Mouse (Mus musculus) liver, embryonic 11.5 days (tissue): Measurements from ENCODE around the gene Zbp1. TPM values are rescaled to one million over a fixed set of nuclear protein-coding genes. Genes with fewer than 3 reads are reported as not detected.

ENCODE experiments used
- ATAC-seq: fragments of 200-750 bp; cut with Nextera tagmentation; replicated peaks from 2 replicates; pipeline ENCODE4 v1.8.0; 2017; ENCODE audit warnings: moderate number of reproducible peaks, mild to moderate bottlenecking, moderate TSS enrichment, moderate library complexity; ENCODE audit not compliant: low FRiP score
- DNase-seq: peaks from one replicate; pipeline ENCODE4 v3.0.0-alpha.2; 2017; ENCODE audit warnings: low spot score
- H3K27ac ChIP-seq: fragments of 300-500 bp; sonication (generic); 2 replicates; pipeline ENCODE4 v1.5.1; 2014; ENCODE audit warnings: mild to moderate bottlenecking, low read depth, low read length, control low read depth
- H3K27me3 ChIP-seq: fragments of 300-500 bp; sonication (generic); replicated peaks from 2 replicates; pipeline ENCODE4 v1.6.1; 2014; ENCODE audit warnings: low read length, mixed read lengths; ENCODE audit not compliant: control insufficient read depth, insufficient read depth
- H3K36me3 ChIP-seq: fragments of 300-500 bp; sonication (generic); 2 replicates; pipeline ENCODE4 v1.6.1; 2014; ENCODE audit warnings: mild to moderate bottlenecking, low read length, moderate library complexity, mixed read lengths; ENCODE audit not compliant: control insufficient read depth, insufficient read depth
- H3K4me1 ChIP-seq: fragments of 300-500 bp; sonication (generic); replicated peaks from 2 replicates; pipeline ENCODE4 v1.6.1; 2014; ENCODE audit warnings: low read length, mixed read lengths; ENCODE audit not compliant: control insufficient read depth, insufficient read depth
- H3K4me2 ChIP-seq: fragments of 300-500 bp; sonication (generic); 2 replicates; pipeline ENCODE4 v1.6.1; 2014; ENCODE audit warnings: mild to moderate bottlenecking, control low read depth, moderate library complexity
- H3K4me3 ChIP-seq: fragments of 300-500 bp; sonication (generic); 2 replicates; pipeline ENCODE4 v1.5.1; 2014; ENCODE audit warnings: low read depth, low read length, control low read depth
- H3K9ac ChIP-seq: fragments of 300-500 bp; sonication (generic); 2 replicates; pipeline ENCODE4 v1.6.1; 2014; ENCODE audit warnings: low read depth, low read length, control low read depth
- H3K9me3 ChIP-seq: fragments of 300-500 bp; sonication (generic); 2 replicates; pipeline ENCODE4 v1.6.1; 2016; ENCODE audit warnings: low read length, inconsistent platforms, mixed read lengths; ENCODE audit not compliant: control insufficient read depth
- WGBS: fragments of 180-500 bp; shearing (Covaris S2); extraction: QIAGEN DNeasy Blood & Tissue Kit; methylation state at CpG from one replicate; pipeline ENCODE4 v1.1.7; 2014; 5-methylcytosine and 5-hydroxymethylcytosine counted together
- polyA plus RNA-seq: library from polyadenylated mRNA; unstranded; fragments of >200 nt; fragmentation: Nextera tagmentation; extraction: Ambion mirVana; gene quantifications from 2 replicates; pipeline ENCODE4 v1.2.1, GENCODE M21; 2014

The Zbp1 gene
- polyA plus RNA-seq, 1 experiment from 2014 or later, result not detected

- DNase-seq (peak; percentile 24), ATAC-seq (no peak)
- no peak overlapping the region for H3K4me3 ChIP-seq
Observed at GRCm38 (mm10) chr2:173216840-173217239, 1.9 kb downstream of the Zbp1 start.

GRCm38 (mm10) chr2:173212227-173212626, 6.5 kb downstream of the Zbp1 start:
- Histone ChIP-seq H3K4me2 (no peak overlapping the region), H3K36me3 (no peaks in the 10 kb centered on the region), H3K27ac (no peak overlapping the region), H3K9me3 (no peaks in the 10 kb centered on the region), H3K4me1 (no peaks in the 10 kb centered on the region), H3K9ac (no peak overlapping the region), H3K4me3 (no peak overlapping the region), H3K27me3 (0 out of 2 replicates have a peak, but pooled peaks cover 2% of the 10 kb centered on the region)
- DNase-seq (peak; percentile 17), ATAC-seq (no peak)
- 64% methylated on average over 4 of the region's 4 CpGs for WGBS

More at GRCm38 (mm10) chr2:173216840-173217239, 1.9 kb downstream of the Zbp1 start:
- H3K9me3 ChIP-seq, result no peaks in the 10 kb centered on the region
- H3K27ac ChIP-seq, result no peak overlapping the region
- no peak overlapping the region for H3K4me2 ChIP-seq
- no peak overlapping the region for H3K9ac ChIP-seq
- 80% methylated on average over 7 of the region's 7 CpGs for WGBS
- H3K4me1 ChIP-seq, result no peaks in the 10 kb centered on the region
- no peaks in the 10 kb centered on the region for H3K36me3 ChIP-seq
- peaks cover 2% of the 10 kb centered on the region; the same call in 1 of the 2 replicates for H3K27me3 ChIP-seq

- no peak overlapping the region for H3K9ac ChIP-seq
- no peaks in the 10 kb centered on the region for H3K27me3 ChIP-seq
- no peaks in the 10 kb centered on the region for H3K4me1 ChIP-seq
- no peak overlapping the region for H3K4me3 ChIP-seq
- H3K4me2 ChIP-seq, result no peak overlapping the region
- H3K36me3 ChIP-seq, result no peaks in the 10 kb centered on the region
- 0 out of 2 replicates have a peak, but pooled peaks cover 3% of the 10 kb centered on the region for H3K9me3 ChIP-seq
- 83% methylated on average over 7 of the region's 7 CpGs for WGBS
- no peak overlapping the region for H3K27ac ChIP-seq
- peak; percentile 28 for DNase-seq
- no peak for ATAC-seq
Observed at GRCm38 (mm10) chr2:173209091-173209815, 9.5 kb downstream of the Zbp1 start.

- no peak for ATAC-seq
- Histone ChIP-seq H3K4me2 (no peak overlapping the region), H3K27me3 (no peaks in the 10 kb centered on the region), H3K9me3 (0 out of 2 replicates have a peak, but pooled peaks cover 3% of the 10 kb centered on the region), H3K36me3 (no peaks in the 10 kb centered on the region), H3K27ac (no peak overlapping the region), H3K4me1 (no peaks in the 10 kb centered on the region), H3K9ac (no peak overlapping the region), H3K4me3 (no peak overlapping the region)
- no peak for DNase-seq
- 85% methylated on average over 3 of the region's 3 CpGs for WGBS
Observed at GRCm38 (mm10) chr2:173207051-173207450, 11.7 kb downstream of the Zbp1 start.

DNA sequence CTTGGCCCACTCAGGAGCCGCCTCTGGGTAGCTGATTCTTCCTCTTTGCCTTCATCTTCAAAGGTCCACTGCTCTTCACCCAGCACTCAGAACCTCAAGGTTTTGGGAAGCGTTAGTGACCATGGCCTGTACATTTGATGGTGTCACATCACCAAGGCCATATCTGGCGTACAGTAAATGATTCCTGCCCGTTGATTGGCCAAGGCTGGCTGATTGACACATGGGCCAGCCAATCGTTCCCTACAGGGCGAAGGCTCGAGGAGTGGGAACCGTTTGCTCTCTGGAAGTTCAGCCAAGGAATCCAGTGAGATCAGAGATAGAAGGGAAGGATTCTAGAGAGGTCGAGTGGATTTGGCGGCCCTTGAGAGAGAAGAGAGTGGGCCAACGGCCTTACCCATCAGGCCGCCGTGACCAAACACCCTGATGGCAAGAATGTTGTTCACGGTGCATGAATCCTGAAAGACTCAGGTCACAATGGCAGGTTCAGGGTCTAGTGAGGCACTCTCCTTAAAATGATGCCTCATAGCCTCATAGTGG, 13.1 kb downstream of the Zbp1 start:
- peak; percentile 17 for DNase-seq
- no peak for ATAC-seq
- H3K4me2 ChIP-seq, result no peak overlapping the region
- 87% methylated on average over 14 of the region's 14 CpGs for WGBS
- H3K4me3 ChIP-seq, result no peak overlapping the region
- no peak overlapping the region for H3K27ac ChIP-seq
- H3K36me3 ChIP-seq, result no peaks in the 10 kb centered on the region
- 0 out of 2 replicates have a peak, but pooled peaks cover 3% of the 10 kb centered on the region for H3K9me3 ChIP-seq
- H3K27me3 ChIP-seq, result no peaks in the 10 kb centered on the region
- H3K4me1 ChIP-seq, result no peaks in the 10 kb centered on the region
- H3K9ac ChIP-seq, result no peak overlapping the region

DNA sequence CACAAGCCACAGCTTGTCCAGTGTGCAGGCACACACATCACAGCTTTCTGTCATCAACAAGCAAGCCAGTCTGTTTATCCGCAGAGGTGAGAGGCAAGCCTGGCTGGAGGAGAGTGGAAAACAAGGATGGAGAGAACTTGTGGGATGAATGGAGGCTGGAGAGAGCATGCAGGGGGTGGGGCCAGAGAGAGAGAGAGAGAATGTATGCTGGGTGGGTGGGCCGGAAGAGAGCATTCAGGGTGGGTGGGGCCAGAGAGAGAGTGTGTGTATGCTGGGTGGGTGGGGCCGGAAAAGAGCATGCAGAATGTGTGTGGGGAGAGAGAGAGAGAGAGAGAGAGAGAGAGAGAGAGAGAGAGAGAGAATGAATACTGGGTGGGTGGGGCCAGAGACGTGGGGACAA, 14.1 kb downstream of the Zbp1 start:
- H3K27me3 ChIP-seq, result no peaks in the 10 kb centered on the region
- H3K36me3 ChIP-seq, result no peaks in the 10 kb centered on the region
- no peak overlapping the region for H3K27ac ChIP-seq
- no peaks in the 10 kb centered on the region for H3K4me1 ChIP-seq
- H3K9ac ChIP-seq, result no peak overlapping the region
- DNase-seq, result peak; percentile 16
- WGBS, result 59% methylated on average over 4 of the region's 4 CpGs
- 0 out of 2 replicates have a peak, but pooled peaks cover 3% of the 10 kb centered on the region for H3K9me3 ChIP-seq
- H3K4me3 ChIP-seq, result no peak overlapping the region
- no peak overlapping the region for H3K4me2 ChIP-seq
- no peak for ATAC-seq

DNA sequence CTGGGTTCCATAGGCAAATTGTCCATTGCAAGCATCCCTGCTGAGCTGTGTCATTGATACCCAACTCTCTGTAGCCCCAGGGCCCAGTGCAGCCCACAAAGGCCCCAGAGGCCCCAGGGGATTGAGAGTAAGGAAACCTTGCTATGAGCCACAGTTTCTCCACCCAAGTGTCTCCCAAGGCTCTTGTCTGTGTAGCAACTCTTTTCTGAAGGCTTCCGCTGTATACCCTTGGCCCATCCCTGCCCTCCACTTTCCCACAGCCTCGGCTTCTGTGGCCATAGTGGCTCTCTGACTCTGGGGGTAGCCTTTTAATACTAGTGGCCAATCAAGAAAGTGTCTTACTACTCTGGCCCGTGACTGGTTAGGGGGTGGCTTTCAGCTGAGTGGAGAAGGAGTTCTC, 15.0 kb downstream of the Zbp1 start:
- Histone ChIP-seq H3K36me3 (no peaks in the 10 kb centered on the region), H3K9me3 (0 out of 2 replicates have a peak, but pooled peaks cover 3% of the 10 kb centered on the region), H3K9ac (no peak overlapping the region), H3K4me2 (no peak overlapping the region), H3K4me3 (no peak overlapping the region), H3K27me3 (no peaks in the 10 kb centered on the region), H3K27ac (no peak overlapping the region), H3K4me1 (no peaks in the 10 kb centered on the region)
- DNase-seq (no peak), ATAC-seq (no peak)
- WGBS, result 75% methylated on average over 3 of the region's 3 CpGs

DNA sequence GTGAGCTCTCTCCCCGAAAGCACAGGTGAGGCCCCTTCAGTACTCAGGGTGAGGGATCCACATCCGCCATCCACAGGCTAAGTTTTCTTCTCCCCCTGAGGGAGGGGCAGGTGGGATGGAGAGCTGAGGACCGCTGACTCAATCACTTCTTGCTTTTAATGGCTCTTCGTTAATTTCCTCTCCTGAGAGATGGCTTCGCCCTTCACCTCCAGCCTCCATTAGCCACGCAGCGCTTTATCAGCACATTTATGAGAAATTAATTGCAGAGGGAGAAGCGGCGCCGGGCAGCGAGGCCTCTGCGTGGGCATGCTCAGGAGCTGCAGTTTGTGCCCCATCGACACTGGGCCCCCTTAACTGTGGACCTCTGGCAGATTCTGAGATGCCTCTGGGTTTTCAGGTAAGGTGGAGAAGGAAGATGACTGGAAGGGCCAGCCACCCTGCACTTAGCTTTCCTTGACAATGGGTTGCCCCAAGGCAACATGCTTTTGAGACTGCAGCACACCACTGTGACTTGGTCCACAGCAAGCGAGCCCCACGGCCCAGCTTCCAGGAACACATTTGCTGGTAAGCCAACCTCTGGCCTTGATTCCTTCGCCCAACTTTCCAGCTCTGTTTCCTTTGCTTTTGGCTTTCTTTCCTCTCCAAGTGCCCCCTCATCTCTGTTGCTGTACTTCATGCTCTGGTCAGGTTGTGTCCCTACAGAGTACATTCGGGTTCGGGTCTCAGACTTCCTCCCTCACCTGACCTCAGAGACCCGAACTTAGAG, 15.6 kb downstream of the Zbp1 start:
- H3K9ac ChIP-seq, result no peak overlapping the region
- H3K36me3 ChIP-seq, result no peaks in the 10 kb centered on the region
- H3K4me3 ChIP-seq, result no peak overlapping the region
- no peak overlapping the region for H3K4me2 ChIP-seq
- DNase-seq, result peak; percentile 27
- no peak for ATAC-seq
- H3K27me3 ChIP-seq, result no peaks in the 10 kb centered on the region
- H3K9me3 ChIP-seq, result 0 out of 2 replicates have a peak, but pooled peaks cover 3% of the 10 kb centered on the region
- H3K27ac ChIP-seq, result no peak overlapping the region
- H3K4me1 ChIP-seq, result no peaks in the 10 kb centered on the region
- 84% methylated on average over 19 of the region's 19 CpGs for WGBS
